Mouse (Mus musculus) adipocyte (in vitro differentiated cells): ENCODE measurements at regions not wholly inside any gene's neighbourhood (a gene's known extent, or its start where the extent isn't known, plus 50 kb on each side); places are given as distances from the start of the nearest gene placed in this dataset.
A peak's percentile ranks its signal among the peaks of the same experiment; 100 is the strongest.

Experiments
- DNase-seq: peaks from one replicate; pipeline ENCODE4 v3.0.0-alpha.2; 2016; ENCODE audit warnings: low spot score

DNA sequence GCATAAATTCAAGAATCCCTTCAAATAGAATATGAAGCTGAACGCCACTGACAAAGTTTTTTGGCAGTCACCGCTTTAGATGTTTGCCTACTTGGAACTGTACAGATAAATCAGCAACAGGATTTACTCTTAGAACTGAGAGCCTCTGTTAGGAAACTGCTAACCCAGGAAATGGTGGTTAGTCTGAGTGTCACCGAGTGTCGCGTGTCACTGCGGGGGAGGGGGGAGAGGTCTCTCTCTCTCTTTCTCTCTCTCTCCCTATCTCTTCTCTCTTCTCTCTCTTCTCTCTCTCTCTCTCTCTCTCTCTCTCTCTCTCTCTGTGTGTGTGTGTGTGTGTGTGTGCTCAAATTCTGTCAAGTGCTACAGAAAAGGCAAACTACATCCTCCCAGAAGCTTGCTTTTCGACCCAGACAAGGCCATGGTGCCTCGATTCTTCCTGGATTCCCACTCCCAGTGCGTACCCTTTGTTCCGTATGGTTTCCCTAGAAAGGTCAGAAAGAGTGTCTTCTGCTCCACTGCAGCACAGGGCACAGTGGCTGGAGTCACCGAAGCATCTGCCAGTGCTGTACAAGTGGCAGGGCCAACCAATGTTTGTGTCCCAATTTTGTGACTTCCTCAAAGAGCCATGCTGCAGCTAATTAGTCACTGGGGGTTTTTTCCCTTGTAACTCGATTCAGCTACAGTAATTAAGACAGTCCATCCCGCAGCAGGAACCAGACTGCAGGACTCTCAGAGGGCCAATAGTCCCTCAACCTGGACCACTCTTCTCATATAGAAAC, 87.0 kb downstream of the Cog6 start:
- peak; percentile 15 for DNase-seq

DNA sequence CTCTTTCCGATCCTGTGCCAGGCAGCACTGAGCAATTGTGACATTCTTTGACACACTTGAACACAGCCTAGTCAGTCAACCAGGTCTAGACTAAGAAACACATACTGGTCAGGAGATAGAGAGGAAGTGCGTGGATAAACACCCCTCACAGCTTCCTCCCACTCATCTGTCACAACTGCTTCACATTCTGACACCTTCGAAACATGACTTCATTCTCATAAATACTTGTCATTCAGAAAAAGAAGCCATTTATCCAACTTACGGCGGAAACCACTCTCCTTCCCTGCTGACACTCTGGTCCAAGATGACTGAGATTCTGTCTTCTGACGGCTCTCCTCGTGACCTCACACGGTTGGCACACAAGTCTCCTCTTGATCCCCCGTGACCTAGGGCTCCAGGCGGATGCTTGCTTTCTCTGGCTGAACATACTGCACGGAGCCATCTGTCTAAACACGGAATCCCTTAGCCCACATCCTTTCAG, 89.6 kb downstream of the Cog6 start:
- DNase-seq, result no peak

DNA sequence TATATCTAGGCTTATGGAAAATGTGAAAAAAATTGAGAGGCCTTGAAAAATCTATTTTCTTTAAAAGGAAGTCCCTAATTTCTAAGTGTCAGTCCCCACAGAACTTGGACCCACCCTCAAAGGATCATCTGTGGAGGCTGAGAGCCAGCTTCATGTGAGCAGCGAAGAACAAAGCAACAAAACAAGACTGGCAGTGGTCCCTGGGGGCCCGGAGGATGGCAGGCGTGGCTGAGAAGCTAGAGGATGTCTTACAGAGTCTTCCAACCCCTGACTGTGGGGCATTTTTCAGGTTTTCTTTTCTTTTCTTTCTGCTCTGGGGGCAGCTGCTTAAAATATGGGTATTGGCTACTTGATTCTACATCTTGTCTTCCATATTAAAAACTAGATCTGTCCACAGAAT, 90.5 kb downstream of the Cog6 start:
- DNase-seq, result no peak

DNA sequence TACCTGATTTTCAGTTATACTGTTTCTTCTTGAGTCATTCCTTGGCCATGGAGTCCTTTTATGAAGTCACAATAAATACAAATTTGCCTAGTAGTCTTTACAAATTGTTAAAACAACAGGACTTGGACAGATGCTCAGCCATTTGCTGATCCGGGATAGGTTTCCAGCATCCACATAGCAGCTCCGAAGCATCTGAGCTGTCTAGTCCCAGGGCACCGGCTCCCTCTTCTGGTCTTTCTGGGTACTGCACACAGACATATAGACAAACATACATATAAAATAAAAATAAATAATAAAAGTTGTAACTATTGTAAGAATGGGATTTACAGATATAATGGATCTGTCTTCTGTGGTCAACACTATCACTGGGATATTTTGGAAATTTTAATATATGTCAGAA, 91.8 kb downstream of the Cog6 start:
- DNase-seq, result peak; percentile 16

DNA sequence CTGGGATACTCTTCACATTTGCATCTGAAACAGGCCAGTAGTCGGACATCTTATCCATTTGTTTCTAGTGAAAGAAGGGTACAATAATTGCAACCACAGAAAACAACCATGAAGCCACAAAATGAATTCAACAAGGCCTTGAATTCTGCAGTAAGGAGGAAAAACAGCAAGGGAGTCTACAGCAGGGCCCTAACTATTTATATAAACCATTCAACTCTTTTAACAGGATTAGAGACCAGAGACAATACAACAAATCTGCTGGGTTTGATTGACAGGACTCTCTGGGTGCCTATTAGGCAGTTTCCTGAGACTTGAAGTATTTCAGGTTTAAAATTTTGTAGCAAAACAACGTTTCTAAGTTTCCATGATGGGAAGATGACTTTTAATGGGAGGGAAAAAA, 92.4 kb downstream of the Cog6 start:
- DNase-seq, result no peak

DNA sequence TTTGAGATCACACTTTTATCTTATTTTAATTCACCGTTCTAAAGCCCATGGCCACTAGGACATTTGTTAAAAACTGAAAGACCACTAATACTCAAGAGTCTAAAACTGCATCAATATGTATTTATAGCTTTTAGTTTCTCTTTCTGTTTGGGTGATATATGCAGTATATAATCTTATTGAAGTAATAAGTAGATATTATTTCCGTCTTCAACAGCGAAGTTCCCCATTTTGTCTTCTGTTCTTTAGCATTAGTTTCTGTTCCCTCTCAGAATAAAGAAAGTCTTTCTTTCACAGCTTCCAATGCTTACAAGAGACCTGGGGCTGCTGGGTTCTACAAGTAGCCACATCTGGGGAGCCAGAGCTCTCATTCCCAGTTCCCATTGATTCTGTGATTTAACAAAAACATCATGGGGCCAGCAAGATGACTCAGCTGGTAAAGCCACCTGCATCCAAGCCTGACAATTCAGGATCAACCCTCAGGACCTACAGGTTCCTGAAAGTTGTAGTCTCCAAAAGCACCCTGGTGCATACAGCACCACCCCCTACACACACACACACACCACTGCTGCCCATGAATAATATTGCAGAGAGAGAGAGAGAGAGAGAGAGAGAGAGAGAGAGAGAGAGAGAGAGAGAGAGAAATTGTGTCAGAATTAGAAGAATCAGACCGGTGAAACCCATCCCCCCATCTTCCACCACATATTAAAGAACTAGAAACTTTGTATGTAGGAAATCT, 93.0 kb downstream of the Cog6 start:
- DNase-seq, result no peak

DNA sequence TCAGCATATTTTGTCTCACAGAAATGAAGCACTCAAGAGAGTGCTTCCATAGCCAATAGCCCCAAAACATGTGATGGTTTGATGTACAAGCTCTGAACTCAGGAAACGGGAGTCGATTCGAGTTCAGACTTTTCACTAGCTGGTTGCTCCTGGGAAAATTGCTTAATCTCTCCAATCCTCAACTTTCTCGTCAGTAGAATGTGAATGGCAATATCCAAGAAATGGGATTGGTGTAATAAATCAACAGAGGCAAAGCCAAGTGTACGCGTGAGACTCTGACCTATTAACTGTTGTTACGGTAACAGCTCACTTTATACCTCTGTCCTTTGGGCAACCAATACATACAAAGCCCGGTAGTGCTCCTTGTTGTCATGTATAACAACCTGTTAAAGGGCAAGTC, 94.6 kb downstream of the Cog6 start:
- no peak for DNase-seq

DNA sequence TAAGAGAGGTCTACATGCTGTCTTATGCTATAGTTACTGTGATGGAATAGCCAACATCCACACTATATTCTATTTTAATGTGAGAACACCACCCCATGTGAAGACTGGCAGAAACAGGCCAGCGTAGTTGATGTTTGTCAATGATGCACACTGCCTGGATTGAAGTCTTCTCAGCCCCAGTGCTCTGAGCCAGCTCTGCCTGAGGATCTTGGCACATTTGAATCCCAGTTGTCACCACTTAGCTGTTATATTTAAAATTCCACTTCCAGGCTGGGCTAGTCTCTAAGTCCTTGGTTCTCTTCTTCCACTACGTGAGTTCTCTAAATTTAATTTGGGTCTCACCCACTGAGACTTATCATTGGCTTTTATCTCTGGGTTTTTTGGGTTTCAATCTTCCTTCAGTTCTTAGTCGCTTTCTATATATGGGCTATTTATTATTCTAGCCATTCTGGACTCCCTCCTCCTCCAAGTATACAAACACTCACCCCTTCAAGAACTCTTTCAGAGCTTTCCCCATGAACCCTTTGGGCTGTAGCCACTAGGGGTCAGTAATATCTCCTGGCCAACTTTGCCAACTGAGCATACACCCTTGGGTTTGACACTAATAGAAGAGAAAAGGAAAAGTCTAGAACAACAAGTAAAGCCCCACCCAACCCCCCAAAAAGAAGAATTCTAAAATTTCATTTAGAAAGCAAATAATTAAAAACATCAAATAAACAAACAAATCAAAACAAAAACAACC, 110.0 kb downstream of the Cog6 start:
- DNase-seq, result peak; percentile 30

DNA sequence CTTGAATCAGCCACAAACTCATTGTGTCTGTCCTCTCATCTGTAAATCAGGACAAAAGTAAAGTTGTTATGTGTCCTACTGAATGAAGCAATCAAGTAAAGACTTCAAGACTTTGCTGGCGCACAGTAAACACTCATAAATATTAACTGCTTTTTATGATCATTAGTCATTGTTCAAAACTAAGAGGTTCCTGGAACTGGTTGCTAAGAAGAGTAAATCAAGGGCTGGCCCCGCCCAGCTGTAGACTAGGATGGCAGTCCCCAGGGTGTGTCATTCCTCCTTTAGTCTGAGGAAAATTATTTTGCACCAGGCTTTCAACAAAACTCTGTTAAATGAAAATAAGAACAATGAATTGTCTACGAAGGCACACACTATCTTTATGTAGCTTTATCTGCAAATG, 113.0 kb downstream of the Cog6 start:
- DNase-seq, result no peak

DNA sequence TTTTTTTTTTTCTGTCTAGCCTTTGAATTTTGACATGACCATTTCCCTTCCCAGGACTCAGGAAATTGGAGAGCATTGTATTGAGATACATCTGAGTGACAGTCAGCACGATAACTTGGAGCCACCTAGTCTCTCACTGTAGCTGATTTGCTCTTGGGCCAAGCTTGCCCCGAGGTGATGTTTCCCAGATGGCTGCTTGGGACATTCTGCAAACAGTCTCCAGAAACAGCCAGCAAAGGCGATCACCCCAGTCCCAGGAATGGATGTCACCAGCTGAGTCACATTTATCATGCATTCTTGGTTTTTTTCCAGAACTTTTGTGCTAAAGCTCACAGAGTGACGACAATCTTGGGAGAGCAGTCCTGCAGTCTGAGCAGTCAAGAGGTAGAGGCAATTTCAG, 119.4 kb downstream of the Cog6 start:
- DNase-seq, result peak; percentile 75

DNA sequence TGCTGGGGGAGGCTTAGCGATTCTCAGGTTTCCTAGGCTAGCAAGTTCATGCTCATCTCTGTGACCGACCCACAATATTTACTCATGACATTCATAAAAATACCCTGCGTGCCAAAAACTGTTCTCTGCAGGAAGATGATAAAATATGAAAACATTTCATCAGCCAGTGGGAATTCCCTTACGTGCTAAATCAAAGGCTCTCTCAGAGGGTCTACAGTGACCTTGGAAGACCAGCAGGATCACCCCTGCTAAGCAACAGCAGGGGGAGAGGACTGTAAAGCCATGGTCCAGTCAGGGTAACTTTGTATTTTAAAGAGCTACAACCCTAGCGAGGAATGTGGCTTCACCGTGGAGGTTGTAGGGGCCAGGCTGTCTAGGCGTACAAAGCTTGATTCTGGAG, 120.6 kb downstream of the Cog6 start:
- DNase-seq, result no peak

DNA sequence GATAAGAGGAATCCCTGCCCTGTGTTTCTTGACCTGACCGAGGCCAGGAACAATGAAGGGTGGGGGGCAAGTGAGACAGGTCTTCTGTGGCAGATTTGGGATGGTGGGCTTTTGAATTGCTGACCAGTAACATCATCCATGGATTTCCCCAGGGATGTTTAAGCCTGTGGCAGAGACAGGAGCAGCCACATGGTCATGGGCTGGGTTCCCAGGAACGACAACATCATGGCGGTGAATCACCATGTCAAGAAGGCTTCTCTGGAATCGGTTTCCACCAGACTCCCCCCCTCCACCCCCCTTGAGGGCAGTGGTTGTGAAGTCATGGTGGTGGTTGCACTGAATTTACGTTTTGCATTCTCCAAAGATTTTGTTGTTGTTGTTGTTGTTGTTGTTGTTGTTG, 121.3 kb downstream of the Cog6 start:
- DNase-seq, result no peak

DNA sequence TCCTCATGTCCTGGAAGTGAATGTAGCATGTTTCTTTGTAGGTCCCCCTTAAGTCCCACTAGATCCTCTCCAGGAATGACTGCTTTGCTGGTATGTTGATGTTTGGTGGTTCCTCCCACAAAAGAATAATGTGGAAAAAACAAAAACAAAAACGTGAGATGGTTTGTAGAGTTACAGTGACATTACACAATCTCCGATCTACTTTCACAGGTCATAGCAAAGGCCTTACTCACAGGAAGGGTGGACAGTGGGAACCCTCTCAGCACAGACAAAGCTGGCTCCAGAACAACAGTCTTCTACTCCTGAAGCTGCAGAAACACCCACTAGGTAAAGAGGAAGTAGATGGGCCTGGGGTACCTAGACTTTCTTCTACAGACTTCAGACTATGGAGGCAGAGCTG, 122.2 kb downstream of the Cog6 start:
- DNase-seq, result no peak

DNA sequence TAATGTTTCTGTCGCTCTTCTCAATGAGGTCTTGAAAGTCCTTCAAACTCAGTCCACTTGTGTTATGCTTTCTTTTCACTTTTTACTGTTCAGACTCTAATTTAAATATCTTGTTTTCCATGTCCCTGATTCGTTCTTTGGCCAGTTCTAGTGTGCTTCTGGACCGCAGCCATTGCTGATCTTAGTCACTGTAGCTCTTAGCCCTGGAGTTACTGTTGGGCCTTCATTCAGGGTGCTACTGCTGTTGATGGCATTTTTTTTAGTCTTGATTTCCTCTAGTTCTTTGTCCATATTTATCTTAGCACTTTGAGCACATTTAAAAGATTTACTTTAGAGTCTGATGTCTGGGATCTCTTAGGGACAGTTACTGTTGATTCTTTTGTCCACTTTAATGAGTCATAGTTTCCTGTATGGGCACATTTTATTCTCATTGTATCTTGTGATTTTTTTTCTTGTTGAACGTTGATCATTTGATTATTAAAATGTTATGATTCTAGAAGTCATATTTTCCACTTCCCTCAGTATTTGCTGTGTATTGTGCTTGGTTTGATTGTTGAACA, 127.8 kb downstream of the Cog6 start:
- DNase-seq, result peak; percentile 76

DNA sequence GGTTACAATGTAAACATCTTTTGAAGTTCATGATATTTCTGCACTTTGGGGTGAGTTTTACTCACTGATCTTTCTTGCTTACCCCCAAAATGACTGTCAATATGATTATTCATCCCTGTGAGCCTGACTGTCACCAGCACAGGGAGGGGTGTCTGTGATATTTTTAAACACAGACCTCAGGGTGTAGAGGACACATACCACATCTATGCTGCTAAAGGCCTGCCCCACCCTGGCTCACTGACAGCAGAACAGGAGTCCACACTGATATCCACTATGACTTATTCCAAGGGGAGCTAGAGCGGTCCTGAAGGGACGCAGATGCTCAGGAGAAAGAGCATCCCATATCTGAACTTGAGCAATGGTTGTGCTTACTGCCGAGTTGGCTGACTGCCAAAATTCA, 135.1 kb downstream of the Cog6 start:
- DNase-seq, result no peak

DNA sequence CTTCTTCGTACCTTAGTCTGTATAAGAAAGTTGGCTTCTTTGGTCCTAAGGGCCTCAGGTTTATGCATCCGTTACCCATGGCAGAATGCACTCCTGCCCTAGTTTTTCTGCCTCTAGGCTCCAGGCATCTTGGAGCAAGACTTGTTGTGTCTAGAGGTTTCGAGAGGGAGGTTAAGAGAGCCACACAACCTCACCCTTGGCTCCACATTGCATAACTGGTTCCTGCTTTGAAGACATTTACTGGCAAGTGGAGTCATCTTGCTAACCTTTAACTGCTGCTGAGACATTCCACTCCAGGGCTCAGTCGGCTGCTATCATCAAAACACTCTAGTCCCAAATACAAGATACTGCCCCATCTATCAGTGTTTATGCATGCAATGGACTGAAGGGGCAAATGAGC, 135.9 kb downstream of the Cog6 start:
- DNase-seq, result peak; percentile 64

DNA sequence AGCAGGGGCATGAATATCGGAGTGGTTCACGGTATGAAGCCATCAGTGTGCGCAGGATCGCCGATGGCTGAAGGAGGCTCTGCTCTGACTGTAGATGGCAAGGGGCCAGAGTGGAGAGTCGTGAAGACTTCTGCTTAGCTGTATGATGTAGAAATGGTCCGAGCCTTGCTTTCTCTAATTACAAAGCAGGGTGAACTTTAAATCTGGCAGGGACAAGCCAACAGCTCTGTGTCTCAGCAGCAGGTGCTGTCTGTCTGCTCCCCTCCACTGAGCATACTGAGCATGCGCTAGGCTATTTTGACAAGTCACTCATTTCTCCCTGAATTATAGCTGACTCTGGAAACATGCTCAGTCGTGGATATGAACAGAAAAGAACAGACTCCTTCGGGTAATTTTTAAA, 137.3 kb downstream of the Cog6 start:
- DNase-seq, result no peak

DNA sequence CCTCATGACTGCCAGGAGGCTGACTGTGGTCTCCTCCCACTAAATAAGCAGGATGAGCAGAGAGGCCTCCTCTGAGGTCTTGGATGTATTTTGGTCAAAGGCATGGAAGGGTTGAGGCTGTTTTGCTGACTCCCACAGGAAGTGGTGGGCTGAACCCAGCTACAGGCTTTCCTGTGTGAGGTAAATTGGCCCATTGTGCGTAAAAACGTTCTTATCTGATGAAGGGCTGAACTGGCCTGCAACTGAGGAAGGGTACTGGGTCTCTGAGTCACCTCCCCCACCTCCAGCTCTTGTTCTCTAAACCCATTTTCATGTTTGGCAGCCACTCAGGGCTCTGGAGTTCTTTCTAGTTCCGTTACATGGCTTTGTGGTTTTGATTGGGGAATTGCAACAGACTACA, 138.7 kb downstream of the Cog6 start:
- no peak for DNase-seq

DNA sequence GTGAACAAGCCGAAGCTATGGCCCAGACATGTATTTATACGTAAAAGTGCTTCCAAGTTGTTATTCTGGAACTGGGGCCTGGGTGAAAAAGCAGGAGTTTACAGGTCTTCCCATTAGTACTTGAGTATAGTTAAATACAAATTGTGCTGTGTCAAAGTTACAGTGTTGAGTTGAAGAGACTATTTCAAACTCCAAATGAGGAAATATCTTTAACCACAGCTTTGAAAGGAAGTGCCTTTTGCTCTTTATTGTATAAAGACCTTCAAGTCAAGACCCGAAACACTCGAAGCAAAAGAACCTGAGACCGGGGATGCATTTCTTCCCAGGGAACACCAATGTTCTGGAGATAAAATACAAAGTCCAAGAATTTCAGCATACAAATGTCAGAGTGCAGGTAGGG, 144.8 kb downstream of the Cog6 start:
- no peak for DNase-seq

DNA sequence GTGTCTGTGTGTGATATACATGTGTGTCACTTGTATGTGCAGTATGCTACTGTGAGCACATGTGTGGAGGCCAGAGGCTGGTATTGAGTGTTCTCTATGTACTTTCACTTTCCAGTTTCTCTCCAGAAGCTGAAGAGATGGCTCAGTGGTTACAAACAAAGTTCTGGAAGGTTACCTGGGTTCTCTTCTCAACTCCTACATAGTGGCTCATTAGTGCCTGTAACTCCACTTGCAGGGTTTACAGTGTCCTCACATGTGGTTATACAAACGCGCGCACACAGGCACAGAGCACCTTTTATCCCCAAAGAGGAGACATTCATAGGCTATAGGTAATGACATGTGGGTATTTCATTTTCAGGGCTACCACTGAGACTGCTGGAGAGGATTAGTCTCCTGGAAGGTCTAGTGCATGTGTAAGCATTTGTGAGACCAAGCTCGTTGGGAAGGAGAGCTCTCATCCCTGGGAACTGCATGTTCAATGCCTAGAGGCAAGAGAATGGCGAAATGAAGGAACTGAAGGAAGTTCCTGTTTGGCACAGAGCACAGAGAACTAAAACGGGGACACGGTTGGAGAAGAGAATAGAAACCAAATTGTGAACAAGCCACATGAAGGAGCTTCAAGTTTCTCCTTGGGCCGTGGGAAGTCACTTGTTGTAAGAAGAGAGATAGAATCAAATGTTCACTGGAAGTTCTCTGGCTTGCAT, 153.7 kb downstream of the Cog6 start:
- no peak for DNase-seq

DNA sequence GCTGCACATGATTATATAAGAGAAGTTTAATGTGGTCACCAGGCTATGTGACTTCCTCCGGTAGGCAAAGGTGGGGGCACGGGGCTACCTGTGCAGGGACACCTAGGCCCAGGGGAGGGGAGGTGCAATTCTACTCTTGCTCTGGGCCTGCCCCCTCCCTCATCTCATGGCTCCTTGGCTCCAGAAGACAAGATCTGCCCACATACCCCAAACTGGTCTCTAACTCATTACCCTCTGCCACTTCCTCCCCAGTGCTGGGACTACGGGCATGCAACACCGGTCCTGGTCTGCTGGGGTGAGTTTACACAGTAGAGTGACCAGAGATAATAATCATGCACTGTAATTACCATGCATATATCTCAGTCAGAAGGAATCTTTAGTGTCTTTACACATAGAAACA, 155.0 kb downstream of the Cog6 start:
- DNase-seq, result no peak

DNA sequence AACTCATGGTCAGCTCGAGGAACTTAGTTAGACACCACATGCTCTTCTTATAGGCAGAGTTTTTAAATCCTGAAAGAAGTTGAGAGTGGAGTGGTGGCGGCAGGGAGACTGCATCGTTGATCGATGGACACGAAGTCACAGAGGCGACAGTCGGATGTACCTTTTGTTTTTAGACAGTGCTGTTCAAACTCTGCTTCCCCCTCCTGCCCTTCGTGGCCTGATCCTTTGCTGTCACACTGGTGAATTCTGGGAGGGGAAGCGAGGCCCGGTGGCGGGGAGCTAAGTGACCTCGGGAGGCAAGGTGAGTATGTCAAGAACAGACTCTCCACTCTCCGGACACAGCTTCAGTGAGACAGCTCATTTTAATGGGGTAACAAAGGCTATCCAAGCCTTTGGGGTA, 155.5 kb downstream of the Cog6 start:
- DNase-seq, result no peak
